Mouse (Mus musculus): Measurements from ENCODE around the gene Hist1h1t. TPM values are rescaled to one million over a fixed set of nuclear protein-coding genes. Genes with fewer than 3 reads are reported as not detected.

The Hist1h1t gene
- polyA plus RNA-seq, 1 experiment from 2014 or later = 0.43 TPM

DNA sequence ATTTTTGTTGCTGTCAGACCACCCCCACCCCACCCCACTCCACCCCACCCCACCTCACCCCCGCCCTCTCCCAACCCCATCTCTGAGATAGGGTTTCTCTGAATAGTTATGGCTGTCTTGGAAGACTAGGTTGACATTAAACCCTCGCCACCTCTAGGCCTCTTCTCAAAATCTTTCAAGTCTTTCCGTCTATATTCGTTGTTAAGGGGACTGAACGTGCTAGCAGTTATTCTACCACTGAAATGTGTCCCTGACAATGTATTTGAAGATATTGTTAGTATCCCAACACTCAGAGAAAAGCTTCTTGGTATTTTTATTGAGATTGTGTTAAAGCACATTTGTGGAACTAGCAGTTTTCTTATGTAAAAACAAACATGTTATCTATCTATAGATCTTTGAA, 45.3 kb downstream of the Hist1h1t start:
- Histone ChIP-seq H3K4me2 (replicated peaks) (peak overlapping the region; percentile 95), H3K9ac (peak overlapping the region; percentile 89; the same call in 1 of the 2 replicates), H3K9me3 (no peaks in the 10 kb centered on the region), H3K4me3 (peak overlapping the region; percentile 64), H3K27me3 (no peaks in the 10 kb centered on the region), H3K4me1 (peaks cover 21% of the 10 kb centered on the region), H3K27ac (0 out of 2 replicates have a peak overlapping the region, but pooled peaks have one; percentile 58), H3K36me3 (no peaks in the 10 kb centered on the region)
- 62% methylated on average over 5 of the region's 5 CpGs for WGBS
- no peak for ATAC-seq (ENCODE audit: low FRiP score, low read depth)

DNA sequence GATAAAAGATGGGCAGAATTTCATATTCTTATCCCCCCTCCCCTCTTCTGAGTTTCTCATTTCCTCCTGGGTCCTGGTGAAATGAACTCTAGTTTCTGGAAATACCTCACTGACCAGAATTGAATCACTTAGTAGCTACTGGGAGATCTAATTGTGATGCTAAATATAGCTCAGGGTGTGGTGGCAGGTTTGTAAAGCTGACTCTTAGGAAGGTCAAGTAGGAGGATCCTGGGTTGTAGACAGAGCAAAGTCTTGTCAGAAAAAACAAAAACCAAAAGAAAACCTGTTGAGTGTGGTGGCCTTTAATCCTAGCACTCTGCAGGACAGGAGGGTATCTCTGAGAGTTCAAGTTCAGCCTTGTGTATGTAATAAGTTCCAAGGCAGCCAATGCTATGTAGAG, 46.4 kb downstream of the Hist1h1t start:
- no peaks in the 10 kb centered on the region for H3K9me3 ChIP-seq
- no peaks in the 10 kb centered on the region for H3K36me3 ChIP-seq
- H3K27ac ChIP-seq = no peak overlapping the region
- no peaks in the 10 kb centered on the region for H3K27me3 ChIP-seq
- no peak overlapping the region for H3K4me2 ChIP-seq (replicated peaks)
- H3K4me1 ChIP-seq = peaks cover 22% of the 10 kb centered on the region
- no peak overlapping the region for H3K4me3 ChIP-seq
- H3K9ac ChIP-seq = no peak overlapping the region
- ATAC-seq (ENCODE audit: low FRiP score, low read depth) = no peak

DNA sequence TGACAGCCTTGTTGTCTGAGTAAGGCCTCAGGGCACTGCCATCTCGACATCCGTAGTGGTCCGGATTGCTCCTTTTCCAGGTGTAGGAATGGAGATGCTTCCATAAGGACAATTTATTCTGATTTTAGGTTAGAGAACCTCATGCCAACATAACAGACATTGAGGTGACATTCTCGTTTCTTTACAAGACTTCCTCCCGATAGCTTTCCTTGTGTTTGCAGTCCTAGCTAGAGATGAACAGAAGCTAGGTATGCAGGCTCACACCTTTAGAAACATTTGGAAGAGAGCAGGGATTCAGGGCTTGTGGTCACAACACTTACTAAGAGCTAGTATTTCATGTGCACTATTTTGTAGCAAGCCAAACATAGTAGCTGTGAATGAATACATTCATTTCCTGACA, 47.6 kb downstream of the Hist1h1t start:
- ATAC-seq (ENCODE audit: low FRiP score, low read depth) = no peak
- Histone ChIP-seq H3K27ac (no peak overlapping the region), H3K27me3 (no peaks in the 10 kb centered on the region), H3K4me1 (peaks cover 29% of the 10 kb centered on the region), H3K9me3 (no peaks in the 10 kb centered on the region), H3K9ac (no peak overlapping the region), H3K36me3 (no peaks in the 10 kb centered on the region), H3K4me2 (replicated peaks) (no peak overlapping the region), H3K4me3 (no peak overlapping the region)
- 82% methylated on average over 5 of the region's 5 CpGs for WGBS

DNA sequence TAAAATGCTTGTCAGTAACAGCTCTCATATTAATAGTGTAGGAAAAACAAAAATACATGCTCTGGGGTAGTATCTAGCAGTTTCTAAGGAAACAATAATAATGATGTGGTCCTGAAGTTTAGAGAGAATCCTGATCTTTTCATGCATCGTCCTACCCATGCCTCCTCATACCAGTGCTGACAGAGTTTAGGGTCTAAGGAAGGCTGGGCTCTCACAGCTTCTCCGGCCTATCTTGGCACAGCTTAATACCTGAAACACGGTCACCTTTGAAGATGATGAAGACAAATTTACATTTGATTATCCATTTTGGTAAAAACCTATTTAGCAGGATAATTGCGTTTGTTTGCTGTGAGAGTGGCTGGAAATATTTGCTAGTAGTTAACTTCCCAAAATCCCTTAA, 48.3 kb downstream of the Hist1h1t start:
- Histone ChIP-seq H3K27ac (peak overlapping the region; percentile 72; the same call in 1 of the 2 replicates), H3K4me3 (peak overlapping the region; percentile 49)
- 40% methylated on average over 4 of the region's 4 CpGs for WGBS

DNA sequence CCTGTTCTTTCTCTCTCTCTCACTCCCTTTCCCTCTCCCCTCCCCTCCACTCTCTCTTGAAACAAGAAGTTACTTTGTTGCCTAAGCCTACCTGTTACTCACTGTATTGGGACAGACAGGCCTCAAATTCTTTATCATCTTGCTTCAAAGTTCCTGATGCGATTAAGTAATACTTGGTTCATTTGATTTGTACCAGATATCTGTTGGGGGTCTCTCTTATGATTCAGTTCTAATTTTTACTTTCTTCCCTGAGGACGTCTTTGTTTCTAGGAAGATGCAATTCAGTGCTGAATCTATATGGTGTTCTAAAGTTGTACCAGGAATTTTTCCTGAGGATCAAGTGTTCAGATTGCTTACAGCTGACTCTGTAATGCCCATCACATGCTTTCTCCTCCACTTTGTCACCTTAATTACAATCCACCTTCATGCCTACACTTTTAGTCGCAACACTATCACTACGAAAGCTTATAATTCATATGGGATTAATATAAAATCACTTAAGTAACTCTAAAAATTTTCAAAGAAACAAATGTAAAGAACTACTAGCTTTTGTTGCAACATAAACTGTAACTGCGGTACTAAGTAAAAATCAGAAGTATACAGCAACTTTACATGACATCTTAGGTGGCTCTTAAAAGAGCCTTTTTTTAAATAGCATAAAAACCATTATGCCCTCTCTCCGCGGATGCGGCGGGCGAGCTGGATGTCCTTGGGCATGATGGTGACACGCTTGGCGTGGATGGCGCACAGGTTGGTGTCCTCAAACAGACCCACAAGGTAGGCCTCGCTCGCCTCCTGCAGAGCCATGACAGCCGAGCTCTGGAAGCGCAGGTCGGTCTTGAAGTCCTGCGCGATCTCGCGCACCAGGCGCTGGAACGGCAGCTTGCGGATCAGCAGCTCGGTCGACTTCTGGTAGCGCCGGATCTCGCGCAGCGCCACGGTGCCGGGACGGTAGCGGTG, 49.1 kb downstream of the Hist1h1t start:
- Histone ChIP-seq H3K9ac (peak overlapping the region; percentile 69), H3K4me3 (peak overlapping the region; percentile 49), H3K9me3 (no peaks in the 10 kb centered on the region), H3K36me3 (no peaks in the 10 kb centered on the region), H3K4me2 (replicated peaks) (peak overlapping the region; percentile 69), H3K4me1 (peaks cover 34% of the 10 kb centered on the region), H3K27me3 (no peaks in the 10 kb centered on the region), H3K27ac (peak overlapping the region; percentile 72)
- WGBS = under 1% methylated on average over 22 of the region's 36 CpGs
- ATAC-seq (ENCODE audit: low FRiP score, low read depth) = no peak

More for the DNA sequence above, 48.3 kb downstream of the Hist1h1t start:
- H3K4me1 ChIP-seq = peaks cover 34% of the 10 kb centered on the region
- H3K9ac ChIP-seq = peak overlapping the region; percentile 69
- H3K4me2 ChIP-seq (replicated peaks) = peak overlapping the region; percentile 69
- H3K36me3 ChIP-seq = no peaks in the 10 kb centered on the region
- H3K27me3 ChIP-seq = no peaks in the 10 kb centered on the region
- ATAC-seq (ENCODE audit: low FRiP score, low read depth) = no peak
- H3K9me3 ChIP-seq = no peaks in the 10 kb centered on the region

DNA sequence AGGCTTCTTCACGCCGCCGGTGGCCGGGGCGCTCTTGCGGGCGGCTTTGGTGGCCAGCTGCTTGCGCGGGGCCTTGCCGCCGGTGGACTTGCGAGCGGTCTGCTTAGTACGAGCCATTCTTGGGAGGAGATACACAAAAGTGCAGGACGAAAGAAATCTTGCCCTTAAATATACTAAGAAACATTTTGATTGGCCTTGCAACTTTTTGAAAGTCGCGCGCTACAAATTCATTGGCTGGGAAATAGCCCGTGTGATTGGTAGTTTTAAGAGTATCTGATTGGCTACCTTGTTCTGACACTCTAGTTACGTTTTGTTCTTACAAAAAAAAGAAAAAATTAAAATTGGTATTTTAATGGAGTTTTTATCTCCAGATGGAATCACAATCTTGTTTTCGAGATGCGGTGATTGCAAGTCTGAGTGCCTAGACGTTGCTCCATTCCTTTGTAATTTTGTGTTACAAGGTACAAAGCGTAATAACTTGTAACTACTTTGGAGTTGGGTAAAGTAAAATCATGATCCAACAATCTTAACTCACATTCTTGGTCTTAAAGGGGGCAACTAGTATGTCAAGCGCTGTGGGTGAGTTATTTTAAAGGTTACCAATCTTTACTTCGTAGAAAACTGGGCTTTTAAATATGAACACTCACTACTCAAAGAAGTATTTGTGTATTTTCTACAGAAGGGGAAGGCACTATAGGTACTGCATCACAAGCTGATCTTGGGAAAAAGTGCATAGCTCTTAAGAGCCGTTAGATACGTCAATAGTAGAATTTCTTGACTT, 50.0 kb downstream of the Hist1h1t start, which contains the start of gene Hist1h3c:
Gene Hist1h3c, minus strand, starts transcription at position 222 of the 781 bp plus-strand sequence.
- Histone ChIP-seq H3K27me3 (no peaks in the 10 kb centered on the region), H3K4me1 (peaks cover 30% of the 10 kb centered on the region), H3K27ac (peak within 1 kb of the TSS; percentile 99), H3K36me3 (no peaks in the 10 kb centered on the region), H3K4me3 (peak within 1 kb of the TSS; percentile 49), H3K9me3 (no peaks in the 10 kb centered on the region), H3K4me2 (replicated peaks) (peak within 1 kb of the TSS; percentile 69), H3K9ac (peak within 1 kb of the TSS; percentile 73)
- WGBS = under 1% methylated on average over 28 of the region's 28 CpGs
- ATAC-seq (ENCODE audit: low FRiP score, low read depth) = peak; percentile 74

Small RNA genes within 50 kb of the gene (microRNA-seq; reads per million reads assigned to microRNA genes)
- gene Gm44314 (not detected), gene Gm44350 (not detected)

Other genes starting within 250 kb of the Hist1h1t start
- 0.19 and 0.45 TPM in 2 replicates for gene Btn1a1, start 229.9 kb upstream of the Hist1h1t start, polyA plus RNA-seq (2015; fragmentation: Nextera tagmentation; extraction: Ambion mirVana)
- 1.4 and 1.5 TPM in 2 replicates for gene Btn2a2, start 207.0 kb upstream of the Hist1h1t start, polyA plus RNA-seq (2015; fragmentation: Nextera tagmentation; extraction: Ambion mirVana)
- gene Hist1h4h, start 164.8 kb upstream of the Hist1h1t start, polyA plus RNA-seq (2015; fragmentation: Nextera tagmentation; extraction: Ambion mirVana) = 4.1 and 8.4 TPM in 2 replicates
- 9.3 and 10.0 TPM in 2 replicates for gene Hist1h2af, start 161.9 kb upstream of the Hist1h1t start, polyA plus RNA-seq (2015; fragmentation: Nextera tagmentation; extraction: Ambion mirVana)
- gene Hist1h3g, start 160.4 kb upstream of the Hist1h1t start, polyA plus RNA-seq (2015; fragmentation: Nextera tagmentation; extraction: Ambion mirVana) = 9.8 and 10.9 TPM in 2 replicates
- 0.74 and 1.0 TPM in 2 replicates for gene Hist1h2bh, start 152.4 kb upstream of the Hist1h1t start, polyA plus RNA-seq (2015; fragmentation: Nextera tagmentation; extraction: Ambion mirVana)
- gene Hist1h3f, start 151.8 kb upstream of the Hist1h1t start, polyA plus RNA-seq (2015; fragmentation: Nextera tagmentation; extraction: Ambion mirVana) = 1.5 and 1.7 TPM in 2 replicates
- 1.0 and 1.9 TPM in 2 replicates for gene Hist1h4f, start 144.2 kb upstream of the Hist1h1t start, polyA plus RNA-seq (2015; fragmentation: Nextera tagmentation; extraction: Ambion mirVana)
- gene Hist1h1d, start 142.6 kb upstream of the Hist1h1t start, polyA plus RNA-seq (2015; fragmentation: Nextera tagmentation; extraction: Ambion mirVana) = 0.46 and 0.51 TPM in 2 replicates
- 8.2 and 8.9 TPM in 2 replicates for gene Hist1h3e, start 133.4 kb upstream of the Hist1h1t start, polyA plus RNA-seq (2015; fragmentation: Nextera tagmentation; extraction: Ambion mirVana)
- gene Hist1h2ae, start 124.6 kb upstream of the Hist1h1t start, polyA plus RNA-seq (2015; fragmentation: Nextera tagmentation; extraction: Ambion mirVana) = 110 and 115 TPM in 2 replicates
- gene Hist1h2bg, start 124.4 kb upstream of the Hist1h1t start, polyA plus RNA-seq (2015; fragmentation: Nextera tagmentation; extraction: Ambion mirVana) = 11.2 and 14.4 TPM in 2 replicates
- 9.1 and 16.5 TPM in 2 replicates for gene Hist1h2bf, start 121.6 kb upstream of the Hist1h1t start, polyA plus RNA-seq (2015; fragmentation: Nextera tagmentation; extraction: Ambion mirVana)
- 1.0 and 3.0 TPM in 2 replicates for gene Hist1h2ad, start 121.4 kb upstream of the Hist1h1t start, polyA plus RNA-seq (2015; fragmentation: Nextera tagmentation; extraction: Ambion mirVana)
- gene Hist1h3d, start 120.1 kb upstream of the Hist1h1t start, polyA plus RNA-seq (2015; fragmentation: Nextera tagmentation; extraction: Ambion mirVana) = 7.8 and 8.4 TPM in 2 replicates
- gene Hist1h4d, start 114.2 kb upstream of the Hist1h1t start, polyA plus RNA-seq (2015; fragmentation: Nextera tagmentation; extraction: Ambion mirVana) = 126 and 130 TPM in 2 replicates
- gene Hist1h2be, start 74.7 kb upstream of the Hist1h1t start, polyA plus RNA-seq (2015; fragmentation: Nextera tagmentation; extraction: Ambion mirVana) = 2.0 and 2.5 TPM in 2 replicates
- 19.9 and 21.1 TPM in 2 replicates for gene Hist1h1e, start 73.3 kb upstream of the Hist1h1t start, polyA plus RNA-seq (2015; fragmentation: Nextera tagmentation; extraction: Ambion mirVana)
- 1.00 and 1.3 TPM in 2 replicates for gene Hist1h2ac, start 11.9 kb upstream of the Hist1h1t start, polyA plus RNA-seq (2015; fragmentation: Nextera tagmentation; extraction: Ambion mirVana)
- 35.3 and 35.7 TPM in 2 replicates for gene Hist1h2bc, start 11.6 kb upstream of the Hist1h1t start, polyA plus RNA-seq (2015; fragmentation: Nextera tagmentation; extraction: Ambion mirVana)
- 9.0 and 10.3 TPM in 2 replicates for gene Hist1h4c, start 2.6 kb downstream of the Hist1h1t start, polyA plus RNA-seq (2015; fragmentation: Nextera tagmentation; extraction: Ambion mirVana)
- 5.2 and 5.5 TPM in 2 replicates for gene Hfe, start 15.0 kb downstream of the Hist1h1t start, polyA plus RNA-seq (2015; fragmentation: Nextera tagmentation; extraction: Ambion mirVana)
- gene Hist1h1c, start 43.0 kb downstream of the Hist1h1t start, polyA plus RNA-seq (2015; fragmentation: Nextera tagmentation; extraction: Ambion mirVana) = 22.0 and 23.8 TPM in 2 replicates
- gene Hist1h3c, start 49.8 kb downstream of the Hist1h1t start, polyA plus RNA-seq (2015; fragmentation: Nextera tagmentation; extraction: Ambion mirVana) = 17.7 and 20.6 TPM in 2 replicates
- 2.2 and 3.1 TPM in 2 replicates for gene Hist1h2bb, start 50.9 kb downstream of the Hist1h1t start, polyA plus RNA-seq (2015; fragmentation: Nextera tagmentation; extraction: Ambion mirVana)
- gene Hist1h2ab, start 55.3 kb downstream of the Hist1h1t start, polyA plus RNA-seq (2015; fragmentation: Nextera tagmentation; extraction: Ambion mirVana) = 47.8 and 56.8 TPM in 2 replicates
- gene Hist1h3b, start 56.5 kb downstream of the Hist1h1t start, polyA plus RNA-seq (2015; fragmentation: Nextera tagmentation; extraction: Ambion mirVana) = 14.7 and 16.3 TPM in 2 replicates
- gene Hist1h4b, start 61.2 kb downstream of the Hist1h1t start, polyA plus RNA-seq (2015; fragmentation: Nextera tagmentation; extraction: Ambion mirVana) = 7.2 and 13.5 TPM in 2 replicates
- gene Hist1h4a, start 65.4 kb downstream of the Hist1h1t start, polyA plus RNA-seq (2015; fragmentation: Nextera tagmentation; extraction: Ambion mirVana) = 0.65 TPM in 1 of 2 replicates, not detected in the other
- gene Hist1h3a, start 66.6 kb downstream of the Hist1h1t start, polyA plus RNA-seq (2015; fragmentation: Nextera tagmentation; extraction: Ambion mirVana) = 11.8 and 14.9 TPM in 2 replicates
- gene Hist1h1a, start 67.9 kb downstream of the Hist1h1t start, polyA plus RNA-seq (2015; fragmentation: Nextera tagmentation; extraction: Ambion mirVana) = 4.3 and 6.0 TPM in 2 replicates
- gene Trim38, start 74.1 kb downstream of the Hist1h1t start, polyA plus RNA-seq (2015; fragmentation: Nextera tagmentation; extraction: Ambion mirVana) = not detected in 2 replicates
- gene Slc17a2, start 111.2 kb downstream of the Hist1h1t start, polyA plus RNA-seq (2015; fragmentation: Nextera tagmentation; extraction: Ambion mirVana) = not detected in 2 replicates
- gene Slc17a3, start 143.6 kb downstream of the Hist1h1t start, polyA plus RNA-seq (2015; fragmentation: Nextera tagmentation; extraction: Ambion mirVana) = 0.20 and 0.29 TPM in 2 replicates
- gene Slc17a1, start 171.9 kb downstream of the Hist1h1t start, polyA plus RNA-seq (2015; fragmentation: Nextera tagmentation; extraction: Ambion mirVana) = not detected in 2 replicates
- 0.06 TPM in 1 of 2 replicates, not detected in the other for gene Slc17a4, start 219.2 kb downstream of the Hist1h1t start, polyA plus RNA-seq (2015; fragmentation: Nextera tagmentation; extraction: Ambion mirVana)
- gene Hist1h2ba, start 238.3 kb downstream of the Hist1h1t start, polyA plus RNA-seq (2015; fragmentation: Nextera tagmentation; extraction: Ambion mirVana) = not detected in 2 replicates
- not detected in 2 replicates for gene Hist1h2aa, start 238.6 kb downstream of the Hist1h1t start, polyA plus RNA-seq (2015; fragmentation: Nextera tagmentation; extraction: Ambion mirVana)